Mouse (Mus musculus): Measurements from ENCODE around the gene Ccdc194.
A peak's percentile ranks its signal among the peaks of the same experiment; 100 is the strongest.

- TF ChIP-seq CTCF (IDR thresholded peaks at IDR 0.05; ENCODE audit: control insufficient read depth, insufficient read depth, low read length) = no peak
- TF ChIP-seq POLR2A (IDR thresholded peaks at IDR 0.05; ENCODE audit: borderline replicate concordance, control insufficient read depth, low read depth, low read length) = 0 out of 2 replicates have a peak, but pooled peaks have one; percentile 39
These were observed 33.6 kb upstream of the Ccdc194 start for GRCm38 (mm10) chr8:71558958-71559690.

Measured in bone marrow, adult 2 months (tissue).